Mouse (Mus musculus): Measurements from ENCODE around the gene Il12a.

Gene Il12a

DNA sequence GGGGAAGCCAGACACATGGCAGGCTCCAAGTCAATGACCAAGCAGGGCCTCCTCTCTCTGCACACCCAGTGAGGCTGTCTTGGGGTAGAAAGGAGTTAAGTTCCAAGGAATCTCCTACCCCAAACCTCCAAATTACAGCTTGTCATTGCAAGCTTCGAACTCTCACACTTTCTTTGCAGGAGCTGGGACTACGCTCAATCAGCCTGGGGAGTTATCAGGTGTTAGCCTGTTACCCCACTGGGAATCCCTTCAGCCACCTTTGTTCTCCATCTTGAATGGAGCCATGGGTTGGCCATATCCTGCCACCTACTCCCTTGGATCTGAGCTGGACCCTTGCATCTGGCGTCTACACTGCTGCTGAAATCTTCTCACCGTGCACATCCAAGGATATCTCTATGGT, at the start of gene Il12a:
Gene Il12a, plus strand, starts transcription at position 301 of the 400 bp plus-strand sequence.
- no peak for DNase-seq

DNA sequence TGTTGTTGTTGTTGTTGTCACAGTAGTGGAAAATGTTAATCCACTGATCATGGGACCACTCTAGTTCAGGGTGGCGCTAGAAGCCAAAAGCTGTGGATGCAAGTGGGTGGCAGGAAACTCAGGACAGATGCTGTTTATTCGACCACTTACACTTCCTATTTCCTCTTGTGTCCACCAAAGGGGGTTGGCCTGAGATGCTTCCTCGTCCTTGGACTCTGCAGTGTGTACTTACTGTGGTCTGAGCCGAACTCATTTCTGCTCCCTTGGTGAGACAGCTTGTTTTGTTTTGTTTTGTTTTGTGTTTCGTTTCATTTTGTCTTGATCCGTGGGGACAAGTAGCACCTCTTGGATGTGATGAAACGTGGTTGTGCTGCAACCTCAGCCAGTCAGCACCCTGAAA, 47.5 kb upstream of the Il12a start:
- DNase-seq: peak; percentile 68

DNA sequence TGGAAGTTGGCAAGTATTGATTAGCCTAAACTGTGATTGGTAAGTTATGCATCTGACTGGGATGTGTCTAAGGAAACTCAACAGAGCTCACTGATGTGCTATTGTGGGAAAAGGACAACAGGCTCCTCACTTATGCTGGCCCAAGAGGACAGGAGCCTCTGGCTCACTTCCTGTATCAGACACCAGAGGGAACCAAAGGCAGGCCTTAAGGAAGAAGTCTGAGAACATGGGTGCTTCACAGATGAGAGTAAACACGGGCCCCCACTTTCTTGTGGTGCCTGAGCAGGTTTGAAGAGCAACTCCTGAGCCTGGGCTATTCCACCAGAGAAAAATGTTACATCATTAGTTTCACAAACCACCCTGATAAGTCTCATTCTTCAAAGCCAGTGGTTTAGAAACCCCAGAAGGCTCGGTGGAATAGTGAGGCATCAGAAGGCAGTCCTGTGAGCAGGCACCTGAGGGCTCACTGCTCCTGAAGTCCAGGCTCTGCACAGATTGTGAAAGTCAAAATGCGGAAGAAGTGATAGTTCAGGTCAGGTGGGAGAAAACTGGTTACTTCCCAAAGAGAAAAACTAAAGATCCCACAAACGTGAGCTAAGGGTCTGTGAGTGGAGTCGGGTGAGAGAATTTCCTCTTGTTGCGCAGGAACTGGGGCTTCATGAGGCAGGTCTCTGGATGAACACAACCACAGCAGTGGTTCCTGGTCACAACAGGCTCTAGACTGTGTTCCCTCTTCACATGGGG, 43.9 kb upstream of the Il12a start:
- DNase-seq: peak; percentile 80

DNA sequence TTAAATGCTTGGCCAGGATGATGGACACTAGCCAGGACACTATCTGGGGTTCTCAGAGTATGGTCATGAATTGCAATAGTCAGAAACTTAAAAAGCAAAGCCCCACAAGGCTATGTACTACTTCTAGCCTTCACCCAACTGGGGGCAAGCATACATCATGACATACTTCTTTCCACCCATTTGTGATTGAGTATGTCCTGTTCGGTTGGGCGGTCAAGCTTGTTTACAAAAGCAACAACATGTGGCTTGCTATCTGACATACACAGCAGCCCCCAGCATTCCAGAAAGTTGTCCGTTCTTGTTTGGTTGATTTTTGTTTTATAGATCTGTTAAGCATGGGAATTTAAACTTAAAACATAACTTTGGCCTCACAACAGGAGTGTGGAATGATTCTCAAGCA, 43.2 kb upstream of the Il12a start:
- peak; percentile 16 for DNase-seq

DNA sequence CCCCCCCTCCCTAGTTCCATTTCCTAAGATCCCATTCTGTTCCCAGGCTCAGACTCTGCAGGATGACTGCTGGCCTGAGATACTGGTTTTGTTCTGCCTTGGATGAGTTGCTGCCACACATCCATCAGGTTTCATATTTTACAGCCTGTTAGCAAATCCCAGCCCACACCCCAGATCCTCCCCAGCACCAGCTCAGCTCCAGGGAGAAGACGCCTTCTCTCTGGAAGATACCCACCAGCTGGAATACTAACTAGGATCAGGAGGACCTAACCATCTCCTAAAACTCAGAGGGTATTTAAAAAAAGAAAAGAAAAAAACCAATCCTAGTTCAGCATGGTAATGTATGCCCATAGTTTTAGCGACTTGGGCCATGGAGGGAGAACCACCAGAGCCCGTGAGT, 40.2 kb upstream of the Il12a start:
- peak; percentile 76 for DNase-seq

DNA sequence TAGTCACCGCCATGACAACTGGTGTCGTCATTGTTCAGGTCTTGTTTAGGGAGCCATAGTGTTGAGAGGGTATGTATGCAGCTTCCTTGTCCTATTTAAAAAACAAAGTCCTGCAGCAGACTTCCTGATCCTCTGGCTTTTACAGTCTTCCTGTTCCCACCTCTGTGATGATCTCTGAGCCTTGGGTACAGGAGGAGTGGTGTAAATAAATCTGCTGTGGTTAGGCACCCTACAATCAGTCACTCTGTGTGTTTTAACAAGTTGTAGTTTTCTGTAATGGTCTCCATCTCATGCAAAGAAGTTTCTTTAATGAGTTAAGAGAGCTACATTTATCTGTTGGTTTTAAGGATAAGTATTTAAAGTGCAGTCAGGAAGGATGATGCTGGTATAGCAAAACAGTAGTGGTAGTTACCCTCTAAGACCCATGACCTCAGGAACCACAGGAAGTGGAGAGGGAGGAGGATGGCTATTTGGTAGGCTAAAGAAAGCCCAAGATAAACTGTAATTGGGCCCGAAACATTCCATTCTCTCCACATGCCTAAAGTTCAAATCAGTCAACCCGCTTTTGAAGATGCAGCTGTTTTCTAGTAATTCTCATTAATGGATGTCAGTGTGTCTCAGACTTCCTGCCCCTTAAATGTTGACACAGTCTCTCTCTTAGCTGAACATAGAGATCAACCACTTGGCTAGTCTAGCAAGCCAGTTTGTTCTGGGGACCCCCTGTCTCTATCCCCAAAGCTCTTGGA, 33.7 kb upstream of the Il12a start:
- peak; percentile 2 for DNase-seq

DNA sequence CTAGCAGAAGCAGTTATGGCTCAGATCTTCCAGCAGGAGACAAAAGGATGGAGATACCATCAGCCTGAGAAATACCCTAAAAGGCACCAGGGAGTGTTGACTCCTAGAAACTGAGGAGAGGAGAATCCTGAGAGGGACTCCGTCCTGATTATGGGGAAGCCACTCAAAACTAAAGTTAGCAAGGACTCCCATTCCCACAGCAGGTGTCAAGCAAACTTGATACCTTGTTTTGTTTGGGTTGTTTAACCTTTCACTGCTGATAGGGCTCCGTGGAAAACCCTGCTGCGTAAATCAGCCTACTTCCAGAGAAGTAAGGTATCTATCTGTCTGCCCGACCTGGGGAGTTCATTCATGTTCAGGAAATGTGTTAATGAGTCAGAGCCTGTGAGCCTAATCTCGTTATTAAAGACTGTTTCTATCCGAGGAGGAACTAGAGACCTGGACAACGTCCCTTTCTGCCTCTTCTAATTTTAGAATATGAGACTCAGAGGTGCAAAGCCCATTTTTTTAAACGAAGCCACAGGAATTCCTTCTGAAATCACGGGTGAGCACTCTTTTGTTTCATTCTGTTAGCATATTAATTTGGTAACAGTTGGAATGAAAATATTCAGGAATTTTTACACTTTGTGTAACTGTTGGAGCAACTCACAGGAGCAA, 32.7 kb upstream of the Il12a start:
- peak; percentile 53 for DNase-seq

DNA sequence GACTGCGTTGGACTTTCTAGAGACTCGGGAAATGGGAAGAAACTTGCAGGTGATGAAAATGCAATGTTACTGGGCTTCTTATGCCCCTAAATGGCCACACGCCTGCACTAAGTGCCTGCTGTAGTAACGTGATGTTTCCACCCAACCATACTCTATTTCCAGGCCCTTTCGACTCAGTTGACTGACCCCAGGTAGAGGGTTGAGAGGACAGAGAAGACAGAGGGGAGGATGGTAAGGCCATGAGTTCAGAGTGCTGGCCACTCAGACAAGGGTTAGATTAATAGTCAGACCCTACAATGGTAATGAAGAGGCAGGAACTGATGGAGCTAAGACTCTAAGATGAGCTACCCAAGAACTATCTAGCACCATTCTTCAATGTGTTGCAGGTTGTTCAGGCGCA, 30.4 kb upstream of the Il12a start:
- peak; percentile 78 for DNase-seq

DNA sequence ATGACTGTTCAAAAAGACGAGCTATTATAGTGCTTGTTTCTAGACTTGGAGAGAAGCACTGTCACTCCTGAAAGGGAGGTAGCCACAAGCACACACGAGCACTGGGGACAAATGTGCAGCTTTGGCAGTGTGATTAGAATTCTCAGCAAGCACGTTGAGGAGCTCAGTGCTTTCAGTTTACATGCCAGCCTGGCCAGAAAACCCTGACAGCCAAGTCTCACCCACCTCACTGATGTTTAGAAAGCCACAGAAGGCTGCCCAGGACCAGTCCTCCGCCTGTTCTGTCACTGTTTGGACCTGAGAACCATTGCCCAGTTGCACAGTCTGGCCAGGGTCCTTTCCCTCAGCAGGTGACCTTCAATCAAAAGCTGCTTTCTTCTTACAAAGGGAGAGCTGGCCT, 29.9 kb upstream of the Il12a start:
- peak; percentile 40 for DNase-seq

DNA sequence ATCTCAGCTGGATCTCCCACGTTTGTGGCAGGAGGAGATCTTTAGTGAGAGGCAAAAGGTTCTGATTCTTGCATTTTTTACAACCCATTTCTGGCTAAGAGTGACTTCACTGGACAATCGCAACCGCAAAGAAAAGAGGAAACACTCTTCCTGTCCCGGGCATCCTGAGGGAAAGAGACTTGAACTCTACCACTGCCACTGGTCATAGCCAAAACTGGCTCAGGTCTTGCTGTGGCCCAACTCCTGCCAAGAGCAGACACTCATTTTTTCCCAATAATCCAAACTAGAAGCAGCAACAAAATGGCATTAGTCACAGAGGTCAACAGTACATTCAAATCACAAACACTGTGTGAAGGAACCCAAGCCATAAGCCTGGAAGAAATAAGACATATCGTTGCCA, 28.1 kb upstream of the Il12a start:
- DNase-seq: peak; percentile 39

DNA sequence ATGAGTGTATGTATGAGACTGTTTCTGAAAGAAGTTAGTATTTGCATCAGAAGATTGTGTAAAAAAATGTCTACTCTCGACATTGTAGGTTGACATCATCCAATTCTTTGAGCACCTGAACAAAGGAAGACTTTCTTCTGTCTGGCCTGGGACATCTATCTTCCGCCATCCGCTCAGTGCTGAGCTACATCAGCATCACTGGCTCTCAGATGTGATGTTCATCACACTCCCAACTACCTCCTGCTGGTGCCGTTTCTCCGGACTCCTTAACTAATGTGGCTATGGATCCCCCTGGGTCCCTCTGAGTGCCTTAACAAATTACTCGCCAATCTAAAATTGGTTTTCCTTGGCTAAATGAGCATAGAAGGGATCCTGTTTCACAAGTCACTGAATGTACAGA, 26.1 kb upstream of the Il12a start:
- DNase-seq: peak; percentile 67

DNA sequence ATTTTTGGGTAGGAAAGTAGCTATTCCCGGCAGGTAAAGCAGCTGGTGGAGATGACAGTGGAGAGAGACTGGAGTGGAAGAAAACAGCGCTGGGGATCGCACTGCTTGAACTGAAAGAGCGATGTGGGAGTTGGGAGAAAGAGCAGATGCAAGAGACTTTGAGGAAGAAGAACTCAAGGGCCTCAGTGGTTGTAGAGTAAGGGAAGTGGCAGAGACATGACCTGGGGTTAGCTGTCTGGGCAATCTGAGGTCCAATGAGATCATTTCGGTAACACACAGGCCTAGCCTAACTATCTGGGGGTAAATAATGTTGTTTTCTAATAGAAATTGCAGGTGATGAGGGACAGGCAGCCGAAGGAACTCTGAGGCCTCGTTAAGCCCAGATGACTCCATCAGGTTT, 24.1 kb upstream of the Il12a start:
- peak; percentile 72 for DNase-seq

DNA sequence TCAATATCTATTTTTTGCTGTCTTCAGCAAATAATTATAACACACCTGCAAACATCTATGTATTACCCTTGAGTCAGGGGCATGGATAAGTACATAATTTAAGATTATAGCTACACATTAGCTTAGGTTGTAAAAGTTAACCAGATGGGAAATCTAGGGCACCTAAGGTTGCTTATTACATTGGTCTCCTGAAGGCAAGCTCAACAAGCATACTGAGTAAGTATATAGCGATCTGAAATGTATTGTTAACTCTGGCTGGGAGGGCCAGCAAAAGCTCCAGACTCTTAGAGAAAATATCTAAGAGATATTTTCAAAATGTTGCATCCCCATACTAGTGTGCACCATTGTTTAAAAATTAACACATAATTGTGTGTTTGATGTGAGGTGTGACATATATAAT, 22.6 kb upstream of the Il12a start:
- DNase-seq: no peak

DNA sequence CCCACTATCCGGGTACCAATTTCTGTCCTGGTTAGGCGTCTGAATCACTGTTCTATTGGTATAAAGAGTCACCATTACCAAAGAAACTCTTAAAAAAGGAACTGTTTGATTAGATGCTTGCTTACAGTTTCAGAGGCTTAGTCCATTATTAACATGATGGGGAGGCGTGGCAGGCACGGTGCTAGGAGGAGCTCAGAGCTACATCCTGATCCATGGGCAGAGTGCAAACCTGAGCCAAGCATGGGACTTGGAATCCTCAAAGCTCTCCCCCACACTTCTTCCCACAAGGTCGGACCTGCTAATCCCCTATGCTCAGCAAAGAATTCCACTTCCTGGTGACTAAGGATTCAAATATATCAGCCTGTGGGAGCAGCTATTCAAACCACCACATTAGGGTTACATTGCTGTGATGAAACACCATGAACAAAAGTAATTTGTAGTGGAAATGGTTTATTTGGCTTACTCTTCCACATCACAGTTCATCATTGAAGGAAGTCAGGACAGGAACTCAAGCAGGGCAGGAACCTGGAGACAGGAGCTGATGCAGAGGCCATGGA, 20.9 kb upstream of the Il12a start:
- DNase-seq: peak; percentile 4

DNA sequence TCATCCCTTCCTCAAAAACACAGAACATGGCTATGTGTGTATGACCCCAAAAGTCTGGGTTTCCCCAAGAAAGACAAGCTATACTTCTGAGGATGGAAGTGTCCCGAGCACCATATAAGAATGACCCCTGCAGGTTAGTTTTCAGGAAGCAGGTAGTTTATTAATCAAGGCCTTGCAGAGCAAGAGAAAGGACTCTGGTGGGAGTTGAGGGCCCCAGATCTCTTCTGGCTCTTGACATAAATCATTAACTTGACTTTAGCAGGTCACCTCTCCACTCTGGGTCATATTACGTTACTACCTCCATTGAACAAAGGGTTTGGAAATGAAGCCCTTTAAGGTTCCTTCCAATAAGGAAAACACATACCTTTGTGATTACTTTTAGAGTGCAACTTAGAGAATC, 15.7 kb upstream of the Il12a start:
- peak; percentile 4 for DNase-seq

DNA sequence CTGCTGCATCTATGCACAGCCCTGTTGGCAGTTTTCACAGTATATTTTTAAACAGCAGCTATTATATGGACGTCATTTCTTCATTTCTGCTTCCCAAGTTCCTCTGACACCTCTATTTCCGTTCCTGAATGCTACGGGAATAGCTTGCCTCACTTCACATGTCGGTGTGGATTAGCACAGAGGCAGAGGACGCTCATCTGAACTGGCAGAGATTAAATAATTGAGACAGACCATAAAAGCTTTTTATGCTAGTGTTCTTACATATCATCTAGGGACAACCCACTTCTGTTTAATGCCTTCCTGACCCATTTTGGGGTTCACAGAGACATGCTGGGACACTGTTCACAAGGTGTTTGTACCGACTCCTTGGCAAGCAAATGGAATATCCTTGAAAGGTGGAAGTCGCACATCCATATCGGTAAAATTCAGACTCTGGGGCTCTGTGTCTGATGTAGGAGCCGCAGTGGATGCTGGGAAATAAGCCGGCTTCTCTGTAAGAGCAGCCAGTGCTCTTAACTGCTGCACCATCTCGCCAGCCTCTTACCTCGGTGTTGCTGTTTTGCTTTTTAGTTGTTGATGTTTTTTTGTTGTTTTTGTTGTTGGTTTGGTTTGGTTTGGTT, 15.1 kb upstream of the Il12a start:
- DNase-seq: peak; percentile 75

DNA sequence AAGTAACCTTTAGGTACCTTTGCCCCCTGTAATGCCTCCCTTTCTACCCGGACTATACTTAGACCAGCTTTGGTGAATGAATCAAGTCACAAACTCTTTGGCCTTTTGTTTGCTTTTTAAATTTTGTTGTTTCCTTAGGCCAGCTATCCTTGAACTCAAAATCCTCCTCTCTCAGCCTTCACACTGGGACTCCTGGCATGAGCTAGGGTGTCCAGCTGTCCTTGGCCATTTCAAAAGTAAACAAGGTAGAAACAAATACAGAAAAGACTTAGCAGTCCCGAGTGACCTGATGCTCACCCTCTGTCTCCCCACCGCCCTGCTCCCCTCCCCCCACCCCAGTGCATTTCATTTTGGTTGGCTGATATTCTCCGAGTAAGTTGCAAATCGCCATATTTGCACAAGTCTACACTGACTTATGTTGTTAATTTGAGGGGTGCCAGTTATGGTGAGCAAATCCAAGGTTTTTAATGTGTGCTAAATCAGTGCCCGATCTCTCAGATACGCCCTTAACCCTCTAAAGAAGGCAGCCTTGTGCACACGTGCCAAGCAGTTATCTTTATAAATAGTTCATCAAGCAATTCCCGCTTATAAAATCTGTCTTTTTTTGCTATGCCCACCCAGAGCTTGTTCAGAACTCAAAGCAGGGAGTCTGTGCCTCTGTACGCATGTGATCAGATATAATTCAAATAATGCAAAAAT, 14.3 kb upstream of the Il12a start:
- DNase-seq: peak; percentile 74

DNA sequence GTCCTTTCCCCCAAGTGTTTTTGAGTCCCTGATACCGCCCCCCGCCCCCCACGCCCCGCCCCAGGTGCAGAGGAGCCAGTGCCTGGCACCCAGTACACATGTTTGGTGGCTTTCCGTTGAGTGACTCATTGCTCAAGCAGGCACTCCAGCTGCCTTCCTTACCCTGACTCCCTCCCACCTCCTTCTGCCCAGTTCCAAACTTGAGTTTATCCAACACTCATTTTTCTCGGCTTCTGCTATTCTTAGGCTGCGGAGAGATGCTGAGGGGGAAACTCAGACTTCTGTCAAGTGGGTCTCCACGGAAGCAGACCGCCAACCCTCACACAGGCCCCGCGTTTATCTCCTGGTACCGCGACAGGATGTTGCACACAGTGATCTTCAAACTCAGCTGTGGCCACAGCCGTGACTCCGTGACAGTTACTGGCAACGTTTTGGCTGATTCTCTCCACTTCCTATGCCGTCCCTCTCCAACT, 13.6 kb upstream of the Il12a start:
- DNase-seq: peak; percentile 97

DNA sequence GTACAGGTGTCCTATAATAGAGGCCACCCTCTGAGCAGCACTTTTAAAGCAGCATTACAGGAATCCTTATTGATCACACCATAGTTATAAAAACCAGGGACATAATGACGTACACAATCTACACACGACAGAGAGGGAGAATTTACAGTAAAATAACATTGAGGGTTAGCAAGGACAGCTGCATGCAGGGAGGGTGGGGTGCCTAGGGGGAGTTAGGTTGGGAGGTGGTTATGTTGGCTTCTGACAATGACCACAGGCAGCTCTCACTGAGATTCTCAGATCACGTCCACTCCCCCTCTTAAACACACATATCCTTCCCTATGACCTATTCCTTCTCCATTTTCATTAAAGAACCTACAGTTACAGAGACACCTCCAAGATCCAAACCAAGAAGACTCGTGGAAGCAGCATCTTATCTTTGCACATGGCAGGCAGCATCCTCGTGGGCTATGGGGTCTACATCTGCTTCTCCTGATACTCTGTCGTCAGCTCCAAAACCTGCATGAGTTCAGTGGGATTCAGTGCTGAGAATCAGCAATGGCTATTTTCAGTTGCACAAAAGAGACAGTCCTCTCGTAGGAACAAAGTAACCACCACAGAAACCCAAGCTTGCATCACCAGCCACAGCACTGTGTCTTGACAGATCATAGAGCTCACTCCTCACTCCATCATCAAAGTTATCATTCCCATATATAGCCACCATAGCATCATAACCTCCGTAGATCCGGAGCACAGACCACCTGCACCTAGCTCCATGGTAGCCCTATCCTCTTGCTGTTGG, 11.4 kb upstream of the Il12a start:
- DNase-seq: peak; percentile 84

DNA sequence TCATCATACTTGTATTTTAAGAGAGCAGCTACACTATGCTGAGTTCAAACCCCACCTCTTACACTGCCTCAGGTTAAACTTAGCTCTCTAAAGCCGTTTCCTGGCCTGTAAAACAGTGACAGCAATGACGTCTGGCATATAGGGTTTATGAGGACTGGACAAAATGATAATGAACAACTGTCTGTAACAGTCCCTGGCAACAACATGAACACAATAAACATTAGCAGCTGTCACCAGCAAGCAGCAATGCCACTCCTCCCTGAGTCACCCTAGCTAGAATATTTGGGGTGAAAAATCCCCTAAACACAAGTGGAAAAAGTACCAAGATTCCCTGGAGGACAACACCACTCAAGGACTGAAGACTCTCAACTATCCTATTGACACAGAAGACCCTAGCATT, 6.9 kb upstream of the Il12a start:
- peak; percentile 69 for DNase-seq

DNA sequence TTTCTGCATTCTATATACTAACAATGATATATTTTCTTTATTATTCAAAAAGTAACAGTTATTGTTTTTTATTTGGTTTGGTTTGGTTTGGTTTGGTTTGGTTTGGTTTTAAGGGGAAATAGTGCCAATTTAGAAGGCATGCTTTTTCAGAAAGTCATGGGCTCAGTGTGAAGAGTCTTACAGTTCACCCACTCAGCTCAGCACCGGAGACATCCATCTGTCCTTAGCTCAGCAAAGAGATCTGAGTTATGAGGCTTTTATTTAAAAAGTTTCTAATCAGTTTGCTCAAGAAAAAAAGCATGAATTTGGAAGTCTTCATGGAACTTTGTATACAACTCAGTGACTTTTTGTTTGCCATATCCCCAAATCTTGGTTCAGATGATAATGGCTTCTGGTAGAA, 6.2 kb upstream of the Il12a start:
- DNase-seq: no peak
